Mouse (Mus musculus) midbrain, embryonic 12.5 days (tissue): ENCODE results near the gene Atad5. TPM values are rescaled to one million over a fixed set of nuclear protein-coding genes. Genes with fewer than 3 reads are reported as not detected.
"Not testable (repeated sequence)": the region's sequence is repeated elsewhere in the genome, so short reads cannot be mapped to it uniquely, and the experiment has no call there.

Source experiments
- ATAC-seq: fragments of 200-750 bp; cut with Nextera tagmentation; 2 replicates; pipeline ENCODE4 v1.8.0; 2017; ENCODE audit warnings: low read depth, moderate TSS enrichment, moderate library complexity; ENCODE audit not compliant: low FRiP score
- H3K27ac ChIP-seq: fragments of 300-500 bp; sonication (generic); replicated peaks from 2 replicates; pipeline ENCODE4 v1.5.1; 2016; ENCODE audit warnings: mild to moderate bottlenecking
- H3K27me3 ChIP-seq: fragments of 300-500 bp; sonication (generic); 2 replicates; pipeline ENCODE4 v1.6.1; 2016; ENCODE audit warnings: mild to moderate bottlenecking
- H3K36me3 ChIP-seq: fragments of 300-500 bp; sonication (generic); 2 replicates; pipeline ENCODE4 v1.6.1; 2016
- H3K4me1 ChIP-seq: fragments of 300-500 bp; sonication (generic); 2 replicates; pipeline ENCODE4 v1.6.1; 2016
- H3K4me2 ChIP-seq: fragments of 300-500 bp; sonication (generic); replicated peaks from 2 replicates; pipeline ENCODE4 v1.6.1; 2016; ENCODE audit warnings: mild to moderate bottlenecking, moderate library complexity
- H3K4me3 ChIP-seq: fragments of 300-500 bp; sonication (generic); 2 replicates; pipeline ENCODE4 v1.5.1; 2016; ENCODE audit warnings: mild to moderate bottlenecking
- H3K9ac ChIP-seq: fragments of 300-500 bp; sonication (generic); replicated peaks from 2 replicates; pipeline ENCODE4 v1.6.1; 2016; ENCODE audit warnings: mild to moderate bottlenecking, moderate library complexity
- H3K9me3 ChIP-seq: fragments of 300-500 bp; sonication (generic); 2 replicates; pipeline ENCODE4 v1.6.1; 2016; ENCODE audit warnings: mild to moderate bottlenecking
- WGBS: fragments of 180-500 bp; shearing (Covaris S2); methylation state at CpG from one replicate; pipeline ENCODE4 v1.1.7; 2016; 5-methylcytosine and 5-hydroxymethylcytosine counted together
- polyA plus RNA-seq: library from polyadenylated mRNA; unstranded; fragments of >200 nt; fragmentation: Nextera tagmentation; extraction: Ambion mirVana; gene quantifications from 2 replicates; pipeline ENCODE4 v1.2.1, GENCODE M21; 2016

Gene Atad5
- polyA plus RNA-seq, 1 experiment from 2014 or later, result 13.8 TPM

DNA sequence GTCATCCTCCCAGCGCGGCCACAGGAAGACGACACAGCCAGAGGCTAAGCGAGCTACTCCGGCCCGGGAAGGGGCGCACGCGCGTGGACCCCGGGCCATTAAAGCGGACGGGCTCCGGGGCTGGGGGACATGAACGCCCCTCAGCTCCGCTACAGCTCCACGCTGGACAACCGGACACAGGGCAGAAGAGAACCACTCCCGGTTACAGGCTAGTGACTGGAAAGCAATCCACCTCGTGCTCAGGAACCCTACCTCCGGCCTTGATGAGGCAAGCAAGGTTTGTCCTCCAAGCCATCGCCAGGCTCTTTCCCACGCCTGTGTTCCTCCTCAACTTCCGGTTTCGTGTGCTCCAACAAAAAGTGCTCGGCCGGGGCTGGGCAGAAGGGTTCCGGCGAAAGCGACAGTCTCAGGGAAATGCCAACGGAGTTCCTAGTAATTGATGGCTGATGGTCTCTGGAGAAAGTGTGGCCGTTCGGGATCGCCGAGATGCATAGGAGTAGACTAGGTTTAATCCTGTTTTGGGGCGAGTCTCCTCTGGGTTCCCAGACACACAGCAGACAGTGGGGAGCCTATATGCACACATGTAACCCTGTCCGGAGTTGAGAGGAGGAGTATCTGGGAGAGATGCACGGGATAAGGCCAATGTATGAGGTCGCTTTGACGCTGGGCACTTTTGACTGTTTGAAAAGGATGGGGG is 52.8 kb downstream of the Atad5 start, which contains the start of gene Tefm:
Gene Tefm (minus strand): TSS at position 351 of the 697 bp plus-strand sequence.
- peak within 1 kb of the TSS; percentile 87 for H3K4me3 ChIP-seq
- H3K27ac ChIP-seq, result peak within 1 kb of the TSS; percentile 86
- H3K4me1 ChIP-seq, result peaks cover 12% of the 10 kb centered on the region; the same call in 1 of the 2 replicates
- under 1% methylated on average over 40 of the region's 40 CpGs for WGBS
- peak; percentile 86 for ATAC-seq
- peaks cover 7% of the 10 kb centered on the region for H3K36me3 ChIP-seq
- no peaks in the 10 kb centered on the region for H3K27me3 ChIP-seq
- peak within 1 kb of the TSS; percentile 89 for H3K9ac ChIP-seq
- no peaks in the 10 kb centered on the region for H3K9me3 ChIP-seq
- H3K4me2 ChIP-seq, result peak within 1 kb of the TSS; percentile 76

GRCm38 (mm10) chr11:80142872-80143271 is 53.7 kb downstream of the Atad5 start:
- WGBS, result 43% methylated on average over 8 of the region's 8 CpGs
- H3K9me3 ChIP-seq, result no peaks in the 10 kb centered on the region
- peak overlapping the region; percentile 76 for H3K4me2 ChIP-seq
- H3K4me1 ChIP-seq, result peaks cover 12% of the 10 kb centered on the region; the same call in 1 of the 2 replicates
- H3K9ac ChIP-seq, result peak overlapping the region; percentile 89; the same call in 1 of the 2 replicates
- peak overlapping the region; percentile 87 for H3K4me3 ChIP-seq
- H3K27me3 ChIP-seq, result no peaks in the 10 kb centered on the region
- ATAC-seq, result no peak
- H3K36me3 ChIP-seq, result no peaks in the 10 kb centered on the region; the same call in 1 of the 2 replicates
- H3K27ac ChIP-seq, result no peak overlapping the region

DNA sequence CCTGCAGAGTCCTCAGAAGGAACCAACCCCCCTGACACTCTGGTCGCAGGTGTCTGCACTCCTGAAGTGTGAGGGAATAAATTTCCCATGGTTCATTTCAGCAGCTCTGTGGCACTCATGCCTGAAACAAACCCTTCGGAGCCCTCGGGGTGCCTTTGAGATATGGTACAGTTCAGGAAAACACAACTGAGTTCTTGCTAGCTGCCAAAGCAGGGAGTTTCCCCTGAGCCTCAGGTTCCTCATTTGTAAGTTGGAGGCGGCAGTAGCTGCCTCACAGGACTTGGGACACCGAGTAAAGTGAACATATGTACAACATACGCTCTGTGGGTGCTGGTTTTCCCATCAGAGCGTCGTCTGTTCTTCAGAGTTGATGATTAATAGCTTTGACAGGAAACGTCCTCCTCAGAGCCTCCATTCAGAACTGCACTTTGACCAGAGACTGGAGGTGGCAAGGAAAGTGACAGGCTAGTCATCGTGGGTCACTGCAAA is 56.6 kb downstream of the Atad5 start:
- Histone ChIP-seq H3K9me3 (no peaks in the 10 kb centered on the region), H3K27me3 (no peaks in the 10 kb centered on the region), H3K4me2 (no peak overlapping the region), H3K36me3 (no peaks in the 10 kb centered on the region), H3K27ac (no peak overlapping the region), H3K4me1 (peaks cover 12% of the 10 kb centered on the region; the same call in 1 of the 2 replicates), H3K9ac (no peak overlapping the region), H3K4me3 (no peak overlapping the region)
- 74% methylated on average over 10 of the region's 10 CpGs for WGBS
- no peak for ATAC-seq

DNA sequence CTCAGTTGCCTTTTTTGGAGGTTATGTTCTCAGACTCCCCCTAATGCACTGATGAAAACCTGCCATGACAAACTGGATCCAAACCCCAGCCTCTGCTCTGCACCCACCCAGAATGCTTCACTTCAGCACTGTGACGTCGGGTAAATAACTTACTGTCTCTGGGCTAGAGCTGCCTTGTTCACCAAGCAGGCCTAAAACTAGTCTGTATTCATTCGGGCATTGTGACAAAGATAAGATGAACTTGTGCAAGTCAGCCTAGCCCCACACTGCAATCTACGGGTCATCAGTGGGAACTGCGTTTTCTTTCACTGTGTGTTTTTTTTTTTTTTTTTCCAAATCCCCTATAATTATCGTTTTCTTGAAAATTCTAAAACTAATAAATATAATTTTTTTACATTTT is 58.5 kb downstream of the Atad5 start:
- Histone ChIP-seq H3K4me1 (peaks cover 3% of the 10 kb centered on the region; the same call in 1 of the 2 replicates), H3K9ac (no peak overlapping the region), H3K36me3 (no peaks in the 10 kb centered on the region), H3K27ac (no peak overlapping the region), H3K27me3 (peaks cover 13% of the 10 kb centered on the region), H3K4me2 (no peak overlapping the region), H3K9me3 (no peaks in the 10 kb centered on the region), H3K4me3 (no peak overlapping the region)
- 77% methylated on average over 6 of the region's 6 CpGs for WGBS
- ATAC-seq, result no peak

GRCm38 (mm10) chr11:80148313-80148712 is 59.1 kb downstream of the Atad5 start:
- Histone ChIP-seq H3K36me3 (no peaks in the 10 kb centered on the region), H3K27ac (no peak overlapping the region), H3K9me3 (no peaks in the 10 kb centered on the region), H3K4me2 (no peak overlapping the region), H3K4me1 (no peaks in the 10 kb centered on the region), H3K9ac (no peak overlapping the region), H3K4me3 (no peak overlapping the region), H3K27me3 (peaks cover 18% of the 10 kb centered on the region)
- 65% methylated on average over 1 of the region's 1 CpGs for WGBS
- ATAC-seq, result no peak

- H3K4me3 ChIP-seq, H3K4me2 ChIP-seq, H3K9ac ChIP-seq, ATAC-seq, H3K9me3 ChIP-seq, H3K27ac ChIP-seq, H3K36me3 ChIP-seq, H3K4me1 ChIP-seq: not testable (repeated sequence)
- WGBS, result 69% methylated on average over 2 of the region's 4 CpGs
- H3K27me3 ChIP-seq, result peaks cover 25% of the 10 kb centered on the region
These were observed 59.8 kb downstream of the Atad5 start for GRCm38 (mm10) chr11:80148974-80149373.

DNA sequence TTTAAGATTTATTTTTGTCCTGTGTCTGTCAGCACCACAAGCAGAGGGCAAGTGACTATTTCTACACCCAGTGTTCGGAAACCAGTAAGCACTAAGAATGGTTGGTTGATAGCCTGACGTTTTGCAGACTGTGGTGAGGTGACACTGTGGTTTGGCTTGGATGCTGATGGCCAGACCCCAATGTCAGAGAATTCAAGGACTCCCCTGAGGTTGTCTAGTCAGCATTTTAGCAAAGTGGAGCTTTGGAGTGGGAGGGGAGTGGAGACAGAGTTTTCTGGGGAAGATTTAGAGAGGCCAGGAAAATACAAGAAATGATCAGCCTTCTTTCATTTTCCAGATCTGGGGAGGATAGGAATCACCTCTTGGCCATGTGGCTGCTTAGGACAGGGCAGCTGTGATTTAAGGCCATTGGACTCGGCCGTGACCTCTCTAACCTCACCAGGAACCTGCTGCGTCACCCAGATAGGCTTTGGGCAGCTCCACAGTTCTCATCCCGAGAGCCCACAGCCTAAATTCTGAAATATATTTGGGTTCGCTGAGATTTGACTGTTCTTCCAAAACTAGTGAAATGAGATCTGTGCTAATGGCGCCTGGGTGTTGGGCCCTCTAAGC is 60.3 kb downstream of the Atad5 start:
- H3K4me3 ChIP-seq, result no peak overlapping the region
- H3K4me2 ChIP-seq, result no peak overlapping the region
- 88% methylated on average over 8 of the region's 8 CpGs for WGBS
- H3K27me3 ChIP-seq, result peaks cover 31% of the 10 kb centered on the region
- peaks cover 6% of the 10 kb centered on the region; the same call in 1 of the 2 replicates for H3K4me1 ChIP-seq
- no peak overlapping the region for H3K27ac ChIP-seq
- ATAC-seq, result no peak
- no peak overlapping the region for H3K9ac ChIP-seq
- no peaks in the 10 kb centered on the region for H3K36me3 ChIP-seq
- no peaks in the 10 kb centered on the region for H3K9me3 ChIP-seq

- Histone ChIP-seq H3K36me3 (no peaks in the 10 kb centered on the region), H3K27ac (no peak overlapping the region), H3K4me3 (no peak overlapping the region), H3K27me3 (peaks cover 41% of the 10 kb centered on the region), H3K4me1 (peaks cover 6% of the 10 kb centered on the region; the same call in 1 of the 2 replicates), H3K9ac (no peak overlapping the region), H3K4me2 (no peak overlapping the region), H3K9me3 (no peaks in the 10 kb centered on the region)
- no peak for ATAC-seq
- 80% methylated on average over 5 of the region's 5 CpGs for WGBS
These were observed 61.4 kb downstream of the Atad5 start for GRCm38 (mm10) chr11:80150566-80150965.

- Histone ChIP-seq H3K27ac (no peak overlapping the region), H3K4me3 (no peak overlapping the region), H3K9ac (no peak overlapping the region), H3K4me1 (peaks cover 6% of the 10 kb centered on the region; the same call in 1 of the 2 replicates), H3K9me3 (no peaks in the 10 kb centered on the region), H3K36me3 (no peaks in the 10 kb centered on the region), H3K4me2 (no peak overlapping the region), H3K27me3 (peaks cover 48% of the 10 kb centered on the region)
- no peak for ATAC-seq
- 62% methylated on average over 2 of the region's 2 CpGs for WGBS
These were observed 62.3 kb downstream of the Atad5 start for GRCm38 (mm10) chr11:80151541-80151940.

DNA sequence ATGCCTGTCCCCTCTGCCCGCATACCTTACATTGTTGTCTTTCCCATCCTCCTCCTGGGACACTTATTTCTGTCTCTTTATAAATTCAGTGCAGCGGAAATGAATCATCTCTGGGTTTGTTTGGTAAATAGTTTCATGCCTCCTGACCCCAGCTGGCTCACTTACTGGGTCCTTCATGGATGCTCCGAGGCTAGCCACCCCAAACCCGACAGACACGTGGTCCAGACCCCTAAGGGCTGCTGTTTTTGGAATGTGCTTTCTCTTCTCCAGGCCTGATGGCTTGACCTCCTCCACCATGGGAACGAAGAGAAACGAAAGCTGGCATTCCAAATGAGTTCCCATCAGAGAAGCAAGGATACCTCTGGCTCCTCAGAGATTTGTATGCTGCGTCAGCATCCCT is 63.2 kb downstream of the Atad5 start:
- Histone ChIP-seq H3K4me3 (no peak overlapping the region), H3K27ac (no peak overlapping the region), H3K9ac (no peak overlapping the region), H3K27me3 (peaks cover 48% of the 10 kb centered on the region), H3K4me1 (peaks cover 6% of the 10 kb centered on the region; the same call in 1 of the 2 replicates), H3K4me2 (no peak overlapping the region), H3K36me3 (no peaks in the 10 kb centered on the region), H3K9me3 (no peaks in the 10 kb centered on the region)
- ATAC-seq, result no peak
- WGBS, result 78% methylated on average over 8 of the region's 8 CpGs

DNA sequence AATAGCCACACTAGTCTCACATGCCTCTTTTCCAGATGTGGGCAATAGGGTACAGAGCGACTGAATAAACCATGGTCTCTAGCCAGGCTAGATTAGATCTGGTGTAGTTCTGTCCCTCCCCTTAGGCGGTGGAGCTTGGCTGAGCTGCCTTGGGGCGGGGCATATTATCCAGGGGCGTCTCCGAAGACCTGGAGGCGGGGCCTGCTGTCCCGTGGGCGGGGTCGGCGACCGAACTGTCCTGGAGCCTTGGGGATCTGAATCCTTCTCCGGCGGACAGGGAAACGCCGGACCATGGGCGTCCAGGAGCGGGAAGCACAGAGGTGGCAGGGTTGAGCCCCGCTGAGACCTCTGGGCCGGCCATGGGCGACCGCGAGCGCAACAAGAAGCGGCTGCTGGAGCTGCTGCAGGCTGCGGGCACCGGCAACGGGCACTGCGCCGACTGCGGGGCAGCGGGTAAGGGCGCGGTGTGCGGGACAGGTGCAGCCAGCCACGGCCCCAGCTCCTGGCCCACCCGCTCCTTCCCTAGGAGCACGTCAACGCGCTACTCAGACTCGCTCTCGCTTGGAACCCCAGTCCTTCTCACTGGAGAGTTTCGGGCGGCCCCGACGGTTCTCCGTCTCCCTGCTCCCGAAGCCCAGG is 64.8 kb downstream of the Atad5 start, which contains the start of gene Adap2:
Gene Adap2 (plus strand): TSS at position 249 of the 639 bp plus-strand sequence.
- Histone ChIP-seq H3K27me3 (peaks cover 48% of the 10 kb centered on the region), H3K36me3 (no peaks in the 10 kb centered on the region), H3K4me1 (peaks cover 6% of the 10 kb centered on the region; the same call in 1 of the 2 replicates), H3K4me3 (peak within 1 kb of the TSS; percentile 43), H3K9ac (peak within 1 kb of the TSS; percentile 53), H3K4me2 (peak within 1 kb of the TSS; percentile 62), H3K9me3 (no peaks in the 10 kb centered on the region), H3K27ac (no peak within 1 kb of the TSS)
- peak; percentile 71; the same call in 1 of the 2 replicates for ATAC-seq
- WGBS, result 3% methylated on average over 42 of the region's 47 CpGs
